Mouse (Mus musculus) neural tube, embryonic 11.5 days (tissue): ENCODE results near the gene Cpeb1. TPM values are rescaled to one million over a fixed set of nuclear protein-coding genes. Genes with fewer than 3 reads are reported as not detected.

ENCODE experiments used
- ATAC-seq: fragments of 200-750 bp; cut with Nextera tagmentation; 2 replicates; pipeline ENCODE4 v1.8.0; 2017; ENCODE audit warnings: moderate number of reproducible peaks, mild to moderate bottlenecking, moderate TSS enrichment, moderate library complexity; ENCODE audit not compliant: insufficient read depth, low FRiP score, low TSS enrichment
- DNase-seq: peaks from one replicate; pipeline ENCODE4 v3.0.0-alpha.2; 2015; ENCODE audit warnings: low spot score
- H3K27ac ChIP-seq: fragments of 300-500 bp; sonication (generic); 2 replicates; pipeline ENCODE4 v1.5.1; 2014; ENCODE audit warnings: low read depth, mild to moderate bottlenecking, low read length
- H3K27me3 ChIP-seq: fragments of 300-500 bp; sonication (generic); 2 replicates; pipeline ENCODE4 v1.6.1; 2014; ENCODE audit warnings: mild to moderate bottlenecking, low read length, mixed read lengths; ENCODE audit not compliant: control insufficient read depth, insufficient read depth
- H3K36me3 ChIP-seq: fragments of 300-500 bp; sonication (generic); 2 replicates; pipeline ENCODE4 v1.6.1; 2014; ENCODE audit warnings: mild to moderate bottlenecking, low read length, moderate library complexity, mixed read lengths; ENCODE audit not compliant: control insufficient read depth, insufficient read depth
- H3K4me1 ChIP-seq: fragments of 300-500 bp; sonication (generic); 2 replicates; pipeline ENCODE4 v1.6.1; 2014; ENCODE audit warnings: low read length, mixed read lengths; ENCODE audit not compliant: control insufficient read depth, insufficient read depth
- H3K4me2 ChIP-seq: fragments of 300-500 bp; sonication (generic); 2 replicates; pipeline ENCODE4 v1.6.1; 2014; ENCODE audit warnings: low read depth, mild to moderate bottlenecking, moderate library complexity
- H3K4me3 ChIP-seq: fragments of 300-500 bp; sonication (generic); 2 replicates; pipeline ENCODE4 v1.5.1; 2014; ENCODE audit warnings: low read depth, low read length
- H3K9ac ChIP-seq: fragments of 300-500 bp; sonication (generic); 2 replicates; pipeline ENCODE4 v1.6.1; 2014; ENCODE audit warnings: mild to moderate bottlenecking, low read length
- H3K9me3 ChIP-seq: fragments of 300-500 bp; sonication (generic); 2 replicates; pipeline ENCODE4 v1.6.1; 2016; ENCODE audit warnings: low read length; ENCODE audit not compliant: control insufficient read depth
- WGBS: fragments of 180-500 bp; shearing (Covaris S2); extraction: QIAGEN DNeasy Blood & Tissue Kit; methylation state at CpG from one replicate; pipeline ENCODE4 v1.1.7; 2014; 5-methylcytosine and 5-hydroxymethylcytosine counted together
- polyA plus RNA-seq: library from polyadenylated mRNA; unstranded; fragments of >200 nt; fragmentation: Nextera tagmentation; extraction: Ambion mirVana; gene quantifications from 2 replicates; pipeline ENCODE4 v1.2.1, GENCODE M21; 2014

Cpeb1 gene
- polyA plus RNA-seq, 1 experiment from 2014 or later: 1.9 TPM

DNA sequence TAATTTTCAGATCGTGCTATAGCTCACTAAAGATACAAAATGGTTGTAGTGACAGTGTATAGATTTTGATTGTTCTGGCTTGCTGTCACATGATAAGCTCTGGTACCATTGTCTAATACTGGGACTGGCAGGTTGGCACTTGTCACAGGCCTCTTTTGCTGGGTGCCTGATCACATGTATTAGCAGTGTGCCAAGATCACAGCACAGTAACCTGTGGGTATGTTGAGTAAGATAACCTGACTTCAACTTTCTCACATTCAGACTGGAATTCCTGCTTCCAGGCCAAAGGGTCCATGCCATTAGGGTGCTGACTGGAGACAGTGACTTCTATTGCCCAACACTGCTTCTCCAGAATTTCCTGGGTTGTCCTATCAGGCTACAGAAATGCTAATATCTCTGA is 144.1 kb downstream of the Cpeb1 start:
- Histone ChIP-seq H3K4me2 (no peak overlapping the region), H3K27ac (no peak overlapping the region), H3K9ac (no peak overlapping the region), H3K9me3 (no peaks in the 10 kb centered on the region), H3K36me3 (no peaks in the 10 kb centered on the region), H3K4me1 (no peaks in the 10 kb centered on the region), H3K4me3 (no peak overlapping the region), H3K27me3 (no peaks in the 10 kb centered on the region)
- 88% methylated on average over 1 of the region's 1 CpGs for WGBS
- no peak for DNase-seq
- no peak for ATAC-seq

DNA sequence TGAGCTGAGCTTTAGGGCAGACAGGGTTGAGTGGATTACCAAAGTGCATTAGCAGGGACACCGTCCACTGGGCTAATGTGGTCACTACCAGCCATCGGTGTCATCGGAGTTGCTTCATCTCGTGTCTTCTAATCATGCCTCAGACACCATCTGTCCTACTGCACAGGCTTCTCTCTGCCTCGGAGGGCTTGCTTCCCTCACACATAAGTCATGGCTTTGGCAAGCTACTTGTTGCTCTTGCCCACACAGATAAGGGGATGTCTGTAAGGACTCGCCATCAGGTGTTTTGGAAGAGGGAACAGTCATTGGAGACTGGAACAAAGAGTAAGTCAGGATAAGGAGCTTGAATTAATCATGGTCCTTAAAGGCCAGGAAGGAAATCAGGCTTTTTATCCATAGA is 146.0 kb downstream of the Cpeb1 start:
- Histone ChIP-seq H3K36me3 (no peaks in the 10 kb centered on the region), H3K27ac (no peak overlapping the region), H3K4me3 (no peak overlapping the region), H3K4me2 (no peak overlapping the region), H3K4me1 (no peaks in the 10 kb centered on the region), H3K9me3 (no peaks in the 10 kb centered on the region), H3K9ac (no peak overlapping the region), H3K27me3 (no peaks in the 10 kb centered on the region)
- ATAC-seq: no peak
- WGBS: 91% methylated on average over 6 of the region's 6 CpGs
- no peak for DNase-seq

DNA sequence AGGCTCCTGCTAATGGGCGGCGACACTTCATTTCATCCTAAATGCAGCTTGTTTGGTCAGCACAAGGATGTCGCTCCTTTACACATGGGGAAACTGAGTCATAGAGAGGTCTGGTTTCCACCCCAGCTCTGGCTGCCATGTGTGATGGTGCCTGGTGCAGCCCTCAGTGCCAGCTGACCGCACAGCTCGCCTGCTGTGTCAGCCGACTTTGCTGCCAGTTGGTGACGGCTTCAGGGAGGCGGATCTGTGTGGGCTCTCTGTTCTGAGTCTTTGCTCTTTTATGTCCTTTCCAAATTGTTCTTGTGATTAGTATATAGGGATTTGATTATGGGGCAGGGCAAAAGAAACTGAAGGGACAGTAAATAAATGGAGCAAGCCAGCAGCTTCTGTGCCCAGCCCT is 147.5 kb downstream of the Cpeb1 start:
- no peak overlapping the region for H3K27ac ChIP-seq
- no peaks in the 10 kb centered on the region for H3K4me1 ChIP-seq
- no peaks in the 10 kb centered on the region for H3K9me3 ChIP-seq
- no peak overlapping the region for H3K4me3 ChIP-seq
- H3K36me3 ChIP-seq: no peaks in the 10 kb centered on the region
- ATAC-seq (no peak), DNase-seq (no peak)
- no peak overlapping the region for H3K9ac ChIP-seq
- no peak overlapping the region for H3K4me2 ChIP-seq
- 78% methylated on average over 8 of the region's 8 CpGs for WGBS
- no peaks in the 10 kb centered on the region for H3K27me3 ChIP-seq

DNA sequence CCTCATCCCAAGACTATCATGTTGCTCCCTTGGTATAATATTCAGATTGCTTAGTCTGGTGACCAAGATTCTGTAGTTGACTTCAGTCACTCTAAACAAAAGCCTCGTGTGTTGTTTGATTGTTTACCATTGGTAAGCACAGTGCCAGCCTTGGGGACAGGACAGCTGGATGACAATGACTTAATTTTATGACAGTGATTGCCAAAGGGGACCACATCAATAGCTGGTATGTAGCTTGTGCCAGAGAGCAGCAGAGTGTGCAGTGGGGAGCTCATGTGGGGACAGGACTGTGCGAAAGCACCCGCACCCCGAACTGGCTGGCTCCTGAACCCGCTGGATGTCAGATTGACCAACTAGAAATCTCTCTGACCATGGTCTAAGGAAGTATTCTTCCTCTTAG is 150.6 kb downstream of the Cpeb1 start:
- 88% methylated on average over 5 of the region's 5 CpGs for WGBS
- no peaks in the 10 kb centered on the region for H3K27me3 ChIP-seq
- H3K9me3 ChIP-seq: no peaks in the 10 kb centered on the region
- no peaks in the 10 kb centered on the region for H3K4me1 ChIP-seq
- no peak overlapping the region for H3K4me3 ChIP-seq
- DNase-seq: no peak
- no peak overlapping the region for H3K4me2 ChIP-seq
- H3K36me3 ChIP-seq: no peaks in the 10 kb centered on the region
- no peak overlapping the region for H3K9ac ChIP-seq
- ATAC-seq: no peak
- H3K27ac ChIP-seq: no peak overlapping the region

DNA sequence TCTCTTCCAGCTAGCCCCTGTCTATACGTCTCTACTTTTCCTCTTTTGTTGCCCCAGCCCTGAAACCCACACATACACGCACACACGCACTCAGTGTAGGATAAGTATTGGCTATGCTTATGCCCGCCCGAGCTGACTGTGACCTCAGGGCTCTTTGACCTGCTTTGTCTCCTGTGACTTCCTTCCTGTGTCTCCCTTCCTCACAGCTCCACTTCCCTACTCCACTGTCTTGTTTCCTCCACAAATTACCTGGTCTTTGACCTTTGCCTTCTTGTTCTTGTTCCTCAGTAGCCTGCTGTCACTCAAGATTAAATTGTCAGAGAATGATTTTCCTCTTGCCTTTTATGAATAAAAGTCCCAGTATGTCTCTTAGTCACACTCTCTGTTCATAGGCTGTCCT is 151.2 kb downstream of the Cpeb1 start:
- Histone ChIP-seq H3K9ac (no peak overlapping the region), H3K4me2 (no peak overlapping the region), H3K36me3 (no peaks in the 10 kb centered on the region), H3K27me3 (no peaks in the 10 kb centered on the region), H3K4me1 (no peaks in the 10 kb centered on the region), H3K4me3 (no peak overlapping the region), H3K27ac (no peak overlapping the region), H3K9me3 (no peaks in the 10 kb centered on the region)
- ATAC-seq: no peak
- WGBS: 83% methylated on average over 5 of the region's 5 CpGs
- DNase-seq: no peak

DNA sequence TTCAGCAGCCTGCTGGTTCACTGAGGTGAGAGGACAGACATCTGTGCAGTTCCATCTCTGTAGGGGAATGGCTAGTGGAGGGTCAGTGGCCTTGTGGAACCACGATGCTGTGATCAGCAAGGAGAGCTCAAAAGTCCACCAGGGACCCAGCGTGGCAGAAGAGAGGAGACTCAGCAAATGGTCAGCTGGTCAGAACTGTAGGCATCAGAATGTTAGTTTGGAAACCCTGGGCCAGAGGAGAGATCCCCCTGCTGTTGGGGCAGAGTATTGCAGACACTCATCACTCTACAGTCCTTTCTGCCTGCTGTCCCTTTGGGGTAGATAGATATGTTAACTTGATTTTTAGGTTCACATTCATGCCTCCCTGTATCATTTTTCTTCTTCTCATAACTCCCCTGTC is 151.6 kb downstream of the Cpeb1 start:
- Histone ChIP-seq H3K9ac (no peak overlapping the region), H3K9me3 (no peaks in the 10 kb centered on the region), H3K4me3 (no peak overlapping the region), H3K36me3 (no peaks in the 10 kb centered on the region), H3K27me3 (no peaks in the 10 kb centered on the region), H3K4me2 (no peak overlapping the region), H3K4me1 (no peaks in the 10 kb centered on the region), H3K27ac (no peak overlapping the region)
- 86% methylated on average over 2 of the region's 2 CpGs for WGBS
- DNase-seq (no peak), ATAC-seq (no peak)

DNA sequence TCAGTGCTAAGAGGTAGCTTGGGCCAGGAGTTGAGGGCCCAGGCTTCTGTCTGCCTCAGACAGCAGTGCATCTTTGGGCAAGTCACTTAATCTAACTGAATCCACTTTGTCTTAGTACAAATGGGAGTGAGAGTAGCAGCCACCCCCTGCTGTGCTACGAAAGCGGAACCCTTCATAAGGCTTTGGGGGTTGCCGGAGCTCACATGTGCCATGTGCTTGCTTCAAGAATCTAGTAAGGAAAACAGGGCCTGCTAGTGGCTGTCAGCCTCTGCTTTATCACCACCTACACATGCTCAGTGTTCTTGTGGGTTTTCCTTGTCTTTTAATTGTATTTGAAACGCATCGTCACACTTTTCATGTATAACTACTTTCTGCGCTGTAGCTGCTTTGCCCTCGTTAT is 153.9 kb downstream of the Cpeb1 start:
- Histone ChIP-seq H3K27ac (no peak overlapping the region), H3K4me2 (no peak overlapping the region), H3K9me3 (no peaks in the 10 kb centered on the region), H3K36me3 (no peaks in the 10 kb centered on the region), H3K4me3 (no peak overlapping the region), H3K4me1 (no peaks in the 10 kb centered on the region), H3K9ac (no peak overlapping the region), H3K27me3 (no peaks in the 10 kb centered on the region)
- ATAC-seq: no peak
- DNase-seq: no peak
- 63% methylated on average over 7 of the region's 7 CpGs for WGBS

DNA sequence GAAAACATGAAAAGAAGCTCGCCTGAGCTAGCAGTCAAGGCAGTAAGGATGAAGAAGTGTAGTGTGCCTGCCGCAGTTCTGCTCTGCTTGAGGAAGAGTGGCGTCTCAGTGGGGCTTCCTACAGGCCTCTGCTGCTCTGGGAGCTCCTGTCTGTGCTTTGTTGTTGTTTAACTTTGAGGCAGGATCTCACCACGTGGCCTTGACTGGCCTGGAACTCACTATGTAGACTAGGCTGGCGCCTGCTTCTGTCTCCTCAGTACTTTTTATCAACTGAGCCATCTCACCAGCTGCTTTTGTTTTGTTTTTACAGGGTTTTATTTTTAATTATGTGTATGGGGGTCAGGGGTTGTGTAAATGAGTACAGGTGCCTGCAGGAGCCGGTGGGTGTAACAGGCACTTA is 157.1 kb downstream of the Cpeb1 start:
- H3K36me3 ChIP-seq: no peaks in the 10 kb centered on the region
- H3K27ac ChIP-seq: no peak overlapping the region
- WGBS: 39% methylated on average over 6 of the region's 6 CpGs
- H3K27me3 ChIP-seq: no peaks in the 10 kb centered on the region
- H3K4me2 ChIP-seq: no peak overlapping the region
- no peak overlapping the region for H3K9ac ChIP-seq
- H3K4me3 ChIP-seq: no peak overlapping the region
- no peaks in the 10 kb centered on the region for H3K9me3 ChIP-seq
- H3K4me1 ChIP-seq: no peaks in the 10 kb centered on the region
- no peak for DNase-seq
- no peak for ATAC-seq
